ENCODE assay signal across 20 mouse cellular contexts in the genomic region with DNA sequence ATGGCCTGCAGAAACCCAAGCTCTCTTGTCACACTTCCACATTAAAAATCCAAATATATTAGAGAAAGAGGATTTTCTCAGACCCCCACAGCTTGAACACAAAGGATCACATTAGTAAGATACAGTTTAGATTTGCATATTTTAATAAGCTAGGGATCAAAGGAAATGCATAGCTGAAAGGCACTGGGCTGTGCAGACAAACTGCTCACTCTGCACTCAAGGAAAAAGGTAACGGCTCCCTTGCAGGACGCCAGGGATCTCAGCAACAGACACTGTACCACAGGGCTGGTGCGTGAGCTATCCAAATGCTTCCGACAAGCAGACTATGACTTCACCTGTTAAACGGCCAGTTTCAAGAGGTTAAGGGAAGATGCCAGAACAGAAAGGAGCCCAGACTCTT.
DNase-seq lines count a peak whose midpoint lies in the region; ATAC-seq and TF ChIP-seq lines count a peak whose summit lies in the region.
"Had no signal": no experiment of that assay in that cellular context is flagged by ENCODE, and none has a peak within 500 bp of the region (broad histone marks: within the 10 kb centered on the region; RNA-seq: fewer than 3 reads in every experiment).

No protein-coding gene starts in this region.

- no peak for TF ChIP-seq CTCF in Patski (IDR thresholded peaks at IDR 0.05)

- POLR2A ChIA-PET in Patski (lab: Charles Lee), result no interaction called here

- no peaks in the 10 kb centered on the region for H3K36me3 ChIP-seq in forebrain, embryonic 13.5 days (ENCODE audit: poor library complexity, severe bottlenecking)
- no peaks in the 10 kb centered on the region for H3K36me3 ChIP-seq in forebrain, embryonic 10.5 days (replicated peaks)
- H3K36me3 ChIP-seq in midbrain, embryonic 12.5 days, result no peaks in the 10 kb centered on the region
- no peaks in the 10 kb centered on the region for H3K36me3 ChIP-seq in midbrain, embryonic 10.5 days
- no peaks in the 10 kb centered on the region for H3K36me3 ChIP-seq in midbrain, embryonic 15.5 days (replicated peaks)
- no peaks in the 10 kb centered on the region for H3K36me3 ChIP-seq in heart, embryonic 11.5 days (ENCODE audit: control insufficient read depth, insufficient read depth, low read length)
- H3K36me3 ChIP-seq: embryonic facial prominence, embryonic 15.5 days; forebrain, embryonic 12.5 days; heart, embryonic 10.5 days; heart, embryonic 15.5 days had no signal

- H3K9me3 ChIP-seq in forebrain, embryonic 13.5 days (replicated peaks), result no peaks in the 10 kb centered on the region
- no peaks in the 10 kb centered on the region for H3K9me3 ChIP-seq in forebrain, embryonic 10.5 days
- no peaks in the 10 kb centered on the region for H3K9me3 ChIP-seq in midbrain, embryonic 12.5 days
- H3K9me3 ChIP-seq in midbrain, embryonic 10.5 days (replicated peaks), result no peaks in the 10 kb centered on the region
- no peaks in the 10 kb centered on the region for H3K9me3 ChIP-seq in midbrain, embryonic 15.5 days
- no peaks in the 10 kb centered on the region for H3K9me3 ChIP-seq in heart, embryonic 11.5 days (replicated peaks; ENCODE audit: control insufficient read depth, low read length)
- H3K9me3 ChIP-seq: embryonic facial prominence, embryonic 15.5 days; forebrain, embryonic 12.5 days; heart, embryonic 10.5 days; heart, embryonic 15.5 days had no signal

- DNase-seq in forebrain, embryonic 10.5 days (ENCODE audit: extremely low spot score, low spot score), result no peak
- DNase-seq in midbrain, embryonic 10.5 days (ENCODE audit: low spot score), result no peak
- DNase-seq in Patski (ENCODE audit: low read depth, low spot score), result peak; percentile 30
- no peak for DNase-seq in embryo, embryonic 9.5 days (ENCODE audit: extremely low spot score)
- DNase-seq: adrenal gland, postnatal 25 days; cerebellum, adult 2 months; gastrocnemius, postnatal 36 days; heart, adult 18-20 months; heart, postnatal 14 days had no signal

- 0 out of 2 replicates have a peak overlapping the region, but pooled peaks have one; percentile 23 for H3K9ac ChIP-seq in forebrain, embryonic 13.5 days
- no peak overlapping the region for H3K9ac ChIP-seq in midbrain, embryonic 12.5 days (replicated peaks)
- no peak overlapping the region for H3K9ac ChIP-seq in midbrain, embryonic 15.5 days
- H3K9ac ChIP-seq in heart, embryonic 11.5 days (ENCODE audit: low read depth, low read length), result no peak overlapping the region
- H3K9ac ChIP-seq: embryonic facial prominence, embryonic 15.5 days; forebrain, embryonic 12.5 days; heart, embryonic 15.5 days had no signal

- H3K4me1 ChIP-seq in forebrain, embryonic 13.5 days, result peaks cover 14% of the 10 kb centered on the region
- H3K4me1 ChIP-seq in forebrain, embryonic 10.5 days, result peaks cover 30% of the 10 kb centered on the region
- H3K4me1 ChIP-seq in midbrain, embryonic 12.5 days, result peaks cover 19% of the 10 kb centered on the region
- peaks cover 34% of the 10 kb centered on the region for H3K4me1 ChIP-seq in midbrain, embryonic 10.5 days
- peaks cover 22% of the 10 kb centered on the region; the same call in 1 of the 2 replicates for H3K4me1 ChIP-seq in midbrain, embryonic 15.5 days
- H3K4me1 ChIP-seq in heart, embryonic 11.5 days (ENCODE audit: control insufficient read depth, insufficient read depth, low read length), result peaks cover 6% of the 10 kb centered on the region; the same call in 1 of the 2 replicates
- H3K4me1 ChIP-seq: embryonic facial prominence, embryonic 15.5 days; heart, embryonic 15.5 days had no signal

- H3K4me3 ChIP-seq in forebrain, embryonic 13.5 days, result no peak overlapping the region
- no peak overlapping the region for H3K4me3 ChIP-seq in forebrain, embryonic 10.5 days
- no peak overlapping the region for H3K4me3 ChIP-seq in midbrain, embryonic 12.5 days
- H3K4me3 ChIP-seq in midbrain, embryonic 10.5 days, result no peak overlapping the region
- no peak overlapping the region for H3K4me3 ChIP-seq in midbrain, embryonic 15.5 days
- no peak overlapping the region for H3K4me3 ChIP-seq in heart, embryonic 11.5 days (ENCODE audit: low read depth, low read length)
- H3K4me3 ChIP-seq: embryonic facial prominence, embryonic 15.5 days; erythroblast, embryonic 14.5 days; forebrain, embryonic 12.5 days; heart, embryonic 10.5 days; heart, embryonic 15.5 days had no signal

- H3K27ac ChIP-seq in forebrain, embryonic 13.5 days, result no peak overlapping the region
- H3K27ac ChIP-seq in forebrain, embryonic 10.5 days, result no peak overlapping the region
- H3K27ac ChIP-seq in midbrain, embryonic 12.5 days (replicated peaks), result 0 out of 2 replicates have a peak overlapping the region, but pooled peaks have one; percentile 15
- no peak overlapping the region for H3K27ac ChIP-seq in midbrain, embryonic 10.5 days (replicated peaks)
- H3K27ac ChIP-seq in midbrain, embryonic 15.5 days, result peak overlapping the region; percentile 39
- no peak overlapping the region for H3K27ac ChIP-seq in heart, embryonic 11.5 days (ENCODE audit: low read depth, low read length)
- H3K27ac ChIP-seq: embryonic facial prominence, embryonic 15.5 days; forebrain, embryonic 12.5 days; heart, embryonic 10.5 days; heart, embryonic 15.5 days had no signal

- CTCF ChIA-PET in Patski (lab: Charles Lee), result interaction anchor here (0.7 to 1.6 kb wide), 2 partner anchors 11 to 146 kb away, joined by 3 to 4 read pairs; no protein-coding TSS in a partner anchor

- no peak for ATAC-seq in forebrain, embryonic 13.5 days
- ATAC-seq in midbrain, embryonic 12.5 days (ENCODE audit: low FRiP score, low read depth), result no peak
- ATAC-seq in Patski, result peak; percentile 72
- ATAC-seq in midbrain, embryonic 15.5 days (replicated peaks), result peak; percentile 53
- ATAC-seq in heart, embryonic 11.5 days (replicated peaks; ENCODE audit: insufficient number of reproducible peaks, low FRiP score, low TSS enrichment), result no peak
- ATAC-seq: activated CD4-positive, CD25-positive, alpha-beta regulatory T cell, adult 4 months; intestine, postnatal 0 days had no signal

- H3K27me3 ChIP-seq in forebrain, embryonic 13.5 days, result no peaks in the 10 kb centered on the region; the same call in 1 of the 2 replicates
- peaks cover 34% of the 10 kb centered on the region for H3K27me3 ChIP-seq in forebrain, embryonic 10.5 days (ENCODE audit: poor library complexity, severe bottlenecking)
- peaks cover 2% of the 10 kb centered on the region; the same call in 1 of the 2 replicates for H3K27me3 ChIP-seq in midbrain, embryonic 12.5 days
- H3K27me3 ChIP-seq in midbrain, embryonic 10.5 days (ENCODE audit: low read depth, poor library complexity, severe bottlenecking), result no peaks in the 10 kb centered on the region
- no peaks in the 10 kb centered on the region for H3K27me3 ChIP-seq in Patski
- no peaks in the 10 kb centered on the region for H3K27me3 ChIP-seq in midbrain, embryonic 15.5 days (replicated peaks)
- H3K27me3 ChIP-seq in heart, embryonic 11.5 days (ENCODE audit: control insufficient read depth, insufficient read depth, low read length), result no peaks in the 10 kb centered on the region
- H3K27me3 ChIP-seq: heart, embryonic 15.5 days had no signal

- in situ Hi-C loops in Patski (cut with MboI; ENCODE audit: low pct_unique_long_range_greater_than_20kb), result no loop called here

- 38% methylated on average over 5 of the region's 5 CpGs for WGBS in forebrain, embryonic 13.5 days
- 82% methylated on average over 5 of the region's 5 CpGs for WGBS in forebrain, embryonic 10.5 days
- WGBS in midbrain, embryonic 12.5 days, result 58% methylated on average over 5 of the region's 5 CpGs
- 78% methylated on average over 5 of the region's 5 CpGs for WGBS in midbrain, embryonic 10.5 days
- 34% methylated on average over 5 of the region's 5 CpGs for WGBS in midbrain, embryonic 15.5 days
- WGBS in heart, embryonic 11.5 days (ENCODE audit: insufficient replicate concordance), result 51% methylated on average over 5 of the region's 5 CpGs

- H3K4me2 ChIP-seq in forebrain, embryonic 13.5 days, result no peak overlapping the region
- no peak overlapping the region for H3K4me2 ChIP-seq in midbrain, embryonic 12.5 days (replicated peaks)
- no peak overlapping the region for H3K4me2 ChIP-seq in midbrain, embryonic 15.5 days
- no peak overlapping the region for H3K4me2 ChIP-seq in heart, embryonic 11.5 days
- H3K4me2 ChIP-seq: embryonic facial prominence, embryonic 15.5 days; forebrain, embryonic 12.5 days; heart, embryonic 15.5 days had no signal

Comparison
In these comparisons a context has a peak if more than half of its experiments do, and no peak if none do; other contexts are left out.
1. ATAC-seq: peak in Patski (single experiment) and midbrain, embryonic 15.5 days (single experiment); none in forebrain, embryonic 13.5 days (single experiment), midbrain, embryonic 12.5 days (single experiment) and heart, embryonic 11.5 days (single experiment).
2. H3K27ac ChIP-seq: peak in midbrain, embryonic 12.5 days (single experiment) and midbrain, embryonic 15.5 days (single experiment); none in forebrain, embryonic 13.5 days (single experiment), forebrain, embryonic 10.5 days (single experiment), midbrain, embryonic 10.5 days (single experiment) and heart, embryonic 11.5 days (single experiment).